Mouse (Mus musculus) CD4-positive helper T cell, adult 2 months (primary cell): ENCODE results near the gene Wwc1.

ENCODE experiments used
- DNase-seq: peaks from one replicate; pipeline ENCODE4 v3.0.0-alpha.2; 2012; ENCODE audit warnings: low read depth, missing footprints, low spot score

Gene Wwc1

GRCm38 (mm10) chr11:35973135-35973534, 7.2 kb downstream of the Wwc1 start:
- DNase-seq: no peak

DNA sequence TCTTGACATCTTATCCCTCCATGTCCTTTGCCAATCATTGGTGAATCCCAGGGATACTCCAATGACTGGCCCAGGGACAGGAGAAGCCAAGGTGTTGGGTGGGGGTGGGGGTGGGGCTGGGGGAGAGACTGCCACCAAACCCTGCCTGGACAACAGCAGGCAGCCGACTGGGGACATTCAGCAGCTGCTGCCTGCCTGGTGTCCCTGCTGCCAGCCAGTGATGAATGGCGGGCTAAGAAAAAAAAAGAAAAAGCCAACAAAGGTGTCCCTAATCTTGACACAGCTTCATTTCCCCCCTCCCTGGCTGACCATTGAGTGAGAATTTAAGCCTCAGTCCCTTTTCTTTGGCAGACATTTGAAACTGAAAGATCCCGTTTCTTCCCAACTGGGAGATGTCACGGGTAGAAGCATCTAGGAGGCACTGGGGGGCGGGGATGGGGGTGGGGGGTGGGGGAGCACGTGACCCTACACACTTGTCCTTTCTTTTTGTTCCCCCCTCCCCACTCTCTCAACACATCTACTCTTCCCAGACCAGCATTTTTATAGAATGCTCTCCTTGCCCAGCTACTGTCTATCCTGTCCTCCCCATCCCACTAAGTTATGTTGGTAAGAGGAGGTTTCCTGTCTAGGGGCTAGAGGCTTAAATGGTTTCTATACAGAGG, 7.9 kb downstream of the Wwc1 start:
- DNase-seq: no peak

GRCm38 (mm10) chr11:35970806-35971705, 9.3 kb downstream of the Wwc1 start:
- DNase-seq: no peak

DNA sequence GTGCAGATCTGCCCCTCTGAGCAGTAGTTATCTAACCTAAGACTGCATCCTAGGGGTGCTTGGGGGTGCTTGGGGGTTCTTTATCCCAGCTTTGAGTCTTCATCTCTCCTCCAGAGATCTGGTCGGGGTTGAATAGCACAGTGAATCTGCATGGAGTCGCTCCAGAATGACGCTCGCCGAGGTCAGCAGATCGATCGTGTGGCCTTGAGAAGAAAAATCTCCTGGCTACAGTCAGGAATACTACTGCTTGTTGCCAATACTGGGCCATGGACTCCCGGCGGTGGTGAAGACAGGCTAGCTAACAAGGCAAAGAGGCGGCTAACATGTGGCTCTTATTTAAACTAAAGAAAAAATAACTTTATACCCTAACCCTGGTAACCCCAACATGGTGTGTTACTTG, 12.0 kb downstream of the Wwc1 start:
- no peak for DNase-seq

- no peak for DNase-seq
Measured at GRCm38 (mm10) chr11:35963981-35964549, 16.3 kb downstream of the Wwc1 start.

DNA sequence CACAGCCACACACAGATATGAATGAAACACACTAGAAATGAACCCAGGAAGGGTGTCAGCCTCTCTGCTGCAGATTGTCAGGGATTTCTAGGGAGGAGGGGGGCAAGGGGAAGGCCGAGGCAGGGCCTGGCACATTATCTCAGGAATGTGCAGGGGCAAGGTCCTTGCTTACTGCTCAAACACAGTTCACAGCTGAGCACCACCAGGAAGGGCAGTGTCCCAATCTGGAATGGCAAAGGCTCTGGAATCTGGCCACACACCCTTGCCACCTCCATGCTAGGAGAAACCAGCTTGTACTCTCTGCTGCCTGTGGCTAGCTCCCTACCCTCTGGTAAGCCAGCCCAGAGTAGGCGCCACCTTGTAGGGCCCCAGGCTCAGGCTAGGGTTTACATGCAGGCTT, 16.8 kb downstream of the Wwc1 start:
- DNase-seq: no peak

DNA sequence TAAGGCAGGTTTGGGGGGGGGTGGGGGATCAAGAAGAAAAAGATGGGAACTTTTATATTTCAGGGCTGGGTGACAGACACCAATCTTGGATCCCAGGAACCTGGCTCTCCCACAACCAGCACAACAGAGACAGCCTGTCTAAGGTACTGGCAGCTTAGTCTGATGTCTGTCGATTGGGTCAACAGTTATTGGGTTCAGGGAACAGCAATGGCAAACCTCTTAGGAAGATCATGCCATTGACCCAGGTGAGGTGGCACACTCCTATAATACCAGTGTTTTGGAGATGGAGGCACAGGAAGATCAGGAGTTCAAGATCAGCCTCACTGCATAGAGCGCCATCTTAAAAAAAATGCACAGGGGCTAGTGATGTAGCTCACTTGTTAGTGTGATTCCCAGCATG, 17.9 kb downstream of the Wwc1 start:
- no peak for DNase-seq

GRCm38 (mm10) chr11:35959270-35959669, 21.1 kb downstream of the Wwc1 start:
- no peak for DNase-seq

DNA sequence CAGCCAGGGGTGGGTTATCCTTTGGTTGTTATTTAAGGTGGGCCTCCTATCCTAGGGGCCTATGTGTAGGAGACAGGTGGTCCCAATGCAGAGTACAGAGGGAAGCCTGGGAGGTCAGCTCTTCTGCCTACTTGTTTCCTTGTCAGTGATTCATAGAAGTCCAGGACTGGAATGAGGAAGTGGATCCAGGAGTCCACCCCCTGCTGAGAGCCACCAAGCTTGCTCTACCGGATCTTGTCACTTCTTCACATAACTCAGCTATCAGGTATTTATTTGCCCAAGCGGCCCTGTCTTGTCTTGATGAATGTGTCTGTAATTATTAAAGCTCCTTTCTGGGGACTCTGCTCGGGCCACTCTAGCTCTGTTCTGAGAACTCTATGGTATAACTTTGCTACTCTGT, 24.8 kb downstream of the Wwc1 start:
- DNase-seq: no peak

DNA sequence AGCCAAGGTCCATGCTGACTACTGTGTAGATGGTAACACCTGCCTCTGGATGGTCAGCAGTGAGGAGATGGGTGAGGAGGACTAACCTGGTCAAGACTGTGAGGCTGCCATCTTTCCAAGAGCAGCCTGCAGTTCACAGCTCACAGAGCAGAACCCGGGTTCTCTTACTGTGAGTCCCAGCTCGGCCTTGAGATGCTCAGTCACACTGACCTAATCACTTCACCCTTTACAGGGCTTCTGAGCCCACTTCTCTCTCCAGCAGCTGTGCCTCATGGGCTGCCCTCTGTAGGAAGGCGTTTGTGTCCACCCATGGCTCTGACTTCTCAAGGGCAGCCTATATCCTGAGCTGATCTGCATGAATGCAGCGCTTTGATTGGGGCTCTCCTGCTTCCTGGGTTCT, 27.1 kb downstream of the Wwc1 start:
- no peak for DNase-seq

DNA sequence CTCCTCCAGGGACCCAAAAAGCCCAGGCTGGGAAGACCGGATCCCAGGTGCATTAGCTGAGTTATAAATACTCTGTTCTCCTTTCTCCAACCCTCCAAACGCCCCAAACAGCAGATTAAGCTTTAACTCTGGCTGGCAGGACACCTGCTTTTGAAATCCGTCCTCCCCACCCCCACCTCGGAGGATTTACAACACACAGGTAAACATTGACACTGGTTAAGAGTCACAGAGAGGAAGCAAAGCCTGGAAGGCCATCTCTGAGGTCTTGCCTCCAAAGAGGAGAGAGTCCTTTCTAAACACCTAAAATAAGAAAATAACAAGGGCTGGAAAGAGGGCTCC, 28.6 kb downstream of the Wwc1 start:
- no peak for DNase-seq

DNA sequence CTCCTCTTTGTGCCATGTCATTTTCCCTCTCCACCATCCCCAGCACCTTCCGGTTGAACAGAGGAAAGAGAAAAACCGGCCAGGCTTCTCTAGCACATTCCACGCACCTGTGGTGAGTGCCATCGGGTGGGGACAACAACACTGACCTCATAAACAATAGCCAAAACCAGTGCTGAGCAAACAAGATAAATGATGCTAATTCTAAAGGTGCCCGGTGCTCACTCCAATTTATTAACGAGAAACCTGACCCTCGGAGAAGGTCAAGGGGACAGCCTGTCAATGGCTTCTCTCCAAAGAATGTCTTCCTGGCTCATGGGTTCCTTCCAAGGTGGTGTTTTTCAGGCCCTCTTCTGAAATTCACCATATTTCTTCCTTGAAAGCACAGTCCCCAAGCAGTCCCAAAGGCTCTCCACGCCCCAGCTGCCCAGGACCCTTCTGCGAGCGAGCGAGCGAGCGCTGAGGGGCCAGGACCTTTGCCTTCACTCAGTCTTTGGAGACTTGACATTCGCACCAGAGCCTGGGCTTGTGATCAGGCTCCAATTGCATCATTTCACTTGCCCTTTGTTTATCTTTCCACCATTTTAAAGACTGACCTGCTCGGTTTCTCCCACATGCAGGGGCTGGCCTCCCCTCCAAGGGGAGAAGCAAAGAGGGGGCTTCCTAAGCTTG, 29.1 kb downstream of the Wwc1 start:
- DNase-seq: no peak

- no peak for DNase-seq
Measured at GRCm38 (mm10) chr11:35950466-35950865, 29.9 kb downstream of the Wwc1 start.

DNA sequence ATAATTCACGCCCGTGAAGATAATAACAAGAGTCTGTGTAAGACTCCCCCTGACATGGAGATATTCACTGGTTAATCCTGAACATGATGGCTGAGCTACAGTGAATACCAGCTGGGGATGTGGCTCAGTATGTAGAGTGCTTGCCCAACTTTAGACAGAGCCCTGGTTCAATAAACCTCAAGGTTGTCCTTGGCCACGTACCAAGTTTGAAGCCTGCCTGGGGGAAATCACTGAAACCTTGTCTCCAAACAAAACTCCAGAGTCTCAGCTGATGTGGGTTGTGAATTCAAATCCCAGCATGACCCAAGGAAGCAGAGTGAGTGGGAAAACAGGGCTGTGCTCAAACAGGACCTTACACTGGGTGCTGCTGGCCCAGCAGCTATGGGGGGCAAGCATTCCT, 30.3 kb downstream of the Wwc1 start:
- no peak for DNase-seq

DNA sequence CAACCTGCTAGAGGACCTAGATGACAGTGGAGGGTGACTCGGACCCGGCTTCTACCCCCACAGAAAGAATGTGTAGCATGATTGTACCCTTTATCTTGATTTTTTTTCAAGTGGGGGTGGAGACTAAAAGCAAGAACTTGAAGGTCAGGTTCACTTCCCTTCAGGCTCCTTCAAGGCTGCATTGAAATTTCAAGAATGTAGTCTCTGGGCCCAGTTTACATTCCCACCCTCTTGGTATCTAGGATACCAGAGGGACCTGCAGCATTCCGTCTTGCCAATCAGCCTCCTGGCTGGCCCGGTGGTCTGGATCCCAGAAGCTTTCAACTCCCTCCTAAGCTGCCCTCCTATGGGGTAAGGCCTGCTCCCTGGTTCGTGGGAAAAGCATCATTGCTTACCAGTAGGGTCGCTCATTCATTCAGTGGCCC, 31.9 kb downstream of the Wwc1 start:
- no peak for DNase-seq

DNA sequence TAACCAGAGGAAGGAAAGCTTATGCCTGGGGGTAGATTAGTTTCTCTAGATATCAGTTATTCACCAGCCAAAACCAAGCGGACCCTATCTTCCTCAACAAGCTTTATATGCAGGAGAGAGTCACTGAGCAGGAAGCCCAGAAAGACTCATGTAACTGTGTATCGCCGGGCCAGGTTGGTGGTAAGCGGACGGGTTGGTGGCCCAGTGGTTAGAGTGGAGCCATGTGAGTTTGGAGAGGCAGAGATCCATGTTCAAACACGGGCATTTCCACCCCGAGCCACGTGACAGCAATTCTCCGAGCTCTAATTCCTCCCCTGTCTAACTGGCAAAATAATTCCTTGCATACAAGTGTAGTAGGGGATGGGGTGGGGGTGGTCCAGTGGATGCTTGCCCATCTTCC, 32.4 kb downstream of the Wwc1 start:
- DNase-seq: no peak

DNA sequence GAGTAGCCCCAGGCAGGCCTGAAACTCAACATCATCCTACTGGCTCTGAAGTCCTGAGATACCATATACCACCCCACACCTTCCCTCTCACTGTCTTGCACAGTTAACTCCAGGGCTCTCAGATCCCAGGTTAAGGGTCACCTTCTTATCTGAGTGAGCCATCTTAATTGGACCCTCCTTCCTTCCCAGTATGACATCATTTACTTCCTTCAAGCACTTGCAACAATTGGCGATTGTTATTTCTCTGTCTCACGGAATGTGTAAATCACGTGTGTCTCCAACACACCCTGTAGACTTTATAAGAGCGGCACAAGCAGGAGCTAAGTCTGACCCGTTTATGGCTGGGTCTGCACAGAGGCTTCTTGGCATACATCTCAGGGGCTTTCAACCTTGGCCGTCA, 35.1 kb downstream of the Wwc1 start:
- DNase-seq: no peak

- no peak for DNase-seq
Measured at GRCm38 (mm10) chr11:35941641-35942040, 38.7 kb downstream of the Wwc1 start.

GRCm38 (mm10) chr11:35941064-35941463, 39.3 kb downstream of the Wwc1 start:
- DNase-seq: no peak

GRCm38 (mm10) chr11:35938790-35939385, 41.4 kb downstream of the Wwc1 start:
- DNase-seq: no peak

- no peak for DNase-seq
Measured at GRCm38 (mm10) chr11:35935645-35936044, 44.7 kb downstream of the Wwc1 start.

GRCm38 (mm10) chr11:35935133-35935532, 45.2 kb downstream of the Wwc1 start:
- DNase-seq: no peak
